17 mouse cellular contexts compared by ENCODE assay signal in the genomic region with DNA sequence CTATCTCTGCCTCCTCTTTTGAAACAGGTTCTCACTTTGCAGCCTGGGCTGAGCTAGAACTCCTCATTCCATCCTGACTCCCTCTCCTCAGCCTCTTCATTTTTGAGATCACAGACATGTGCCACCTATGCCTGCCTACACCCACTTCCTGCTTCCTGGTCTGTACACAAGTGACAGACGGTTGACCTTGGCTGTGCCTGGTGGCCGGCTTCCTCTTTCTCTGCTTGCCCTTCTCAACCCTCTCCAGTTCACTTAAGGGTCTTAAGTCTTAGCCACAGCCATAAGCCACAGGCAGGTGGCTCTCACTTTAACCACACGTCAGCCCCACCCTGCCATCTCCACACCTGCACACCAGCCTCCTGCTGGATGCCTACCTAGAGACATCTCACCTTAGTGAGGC. TPM values are rescaled to one million over a fixed set of nuclear protein-coding genes. Genes with fewer than 3 reads are reported as not detected.
DNase-seq lines count a peak whose midpoint lies in the region; ATAC-seq and TF ChIP-seq lines count a peak whose summit lies in the region.
"Had no signal": no experiment of that assay in that cellular context is flagged by ENCODE, and none has a peak within 500 bp of the region (broad histone marks: within the 10 kb centered on the region; RNA-seq: fewer than 3 reads in every experiment).

No protein-coding gene starts in this region.

- peaks cover 24% of the 10 kb centered on the region for H3K4me1 ChIP-seq in thymus, adult 2 months (replicated peaks; ENCODE audit: control insufficient read depth, insufficient read depth, low read length)
- H3K4me1 ChIP-seq: embryonic facial prominence, embryonic 12.5 days; forebrain, embryonic 13.5 days; limb, embryonic 12.5 days; midbrain, embryonic 10.5 days had no signal

- peak; percentile 27 for DNase-seq in thymus, adult 2 months
- no peak for DNase-seq in adipocyte (ENCODE audit: low spot score)
- no peak for DNase-seq in adrenal gland, adult 18-20 months (ENCODE audit: low spot score in 2 of 2)
- no peak for DNase-seq in gastrocnemius, postnatal 36 days
- DNase-seq: adrenal gland, adult 2 months; cerebellum, adult 18-20 months; heart, postnatal 36 days; right cerebral cortex, postnatal 25 days had no signal

- no peak for TF ChIP-seq CTCF in thymus, adult 2 months (IDR thresholded peaks at IDR 0.05; ENCODE audit: borderline replicate concordance, control insufficient read depth, extremely low read depth, insufficient read depth, low read length, poor library complexity)

- 8% methylated on average over 3 of the region's 3 CpGs for WGBS in macrophage (ENCODE audit: missing documents)
- 5% methylated on average over 3 of the region's 3 CpGs for WGBS in thymus, adult 2 months

- TF ChIP-seq POLR2A in thymus, adult 2 months (IDR thresholded peaks at IDR 0.05; ENCODE audit: control insufficient read depth, extremely low read depth, insufficient read depth, low read length, poor library complexity): no peak

- ATAC-seq in CD4-positive, CD25-positive, alpha-beta regulatory T cell, adult 4 months: peak; percentile 46
- peak; percentile 33 for ATAC-seq in granulocyte monocyte progenitor cell, adult 5-6 weeks (replicated peaks; ENCODE audit: poor library complexity, severe bottlenecking)
- ATAC-seq: forebrain, embryonic 13.5 days had no signal

- peaks cover 73% of the 10 kb centered on the region for H3K79me2 ChIP-seq in macrophage (ENCODE audit: inconsistent target)

- intact Hi-C loops in gastrocnemius, postnatal 36 days (cut with DNase I): no loop called here

- H3K36me3 ChIP-seq in macrophage (ENCODE audit: inconsistent target): peaks cover 35% of the 10 kb centered on the region
- no peaks in the 10 kb centered on the region for H3K36me3 ChIP-seq in thymus, adult 2 months (ENCODE audit: control insufficient read depth, insufficient read depth, low read length)
- H3K36me3 ChIP-seq: embryonic facial prominence, embryonic 12.5 days; limb, embryonic 12.5 days; midbrain, embryonic 10.5 days had no signal

- H3K27me3 ChIP-seq in thymus, adult 2 months (ENCODE audit: control insufficient read depth, insufficient read depth, low read length): no peaks in the 10 kb centered on the region
- H3K27me3 ChIP-seq: forebrain, embryonic 13.5 days had no signal

- peak overlapping the region; percentile 96 for H3K27ac ChIP-seq in macrophage
- H3K27ac ChIP-seq in thymus, adult 2 months (ENCODE audit: control insufficient read depth, insufficient read depth, low read length): no peak overlapping the region
- H3K27ac ChIP-seq: embryonic facial prominence, embryonic 12.5 days; forebrain, embryonic 13.5 days; limb, embryonic 12.5 days; midbrain, embryonic 10.5 days had no signal

- H3K4me3 ChIP-seq in macrophage (ENCODE audit: inconsistent target): no peak overlapping the region
- no peak overlapping the region for H3K4me3 ChIP-seq in thymus, adult 2 months (ENCODE audit: control insufficient read depth, insufficient read depth, low read length)
- H3K4me3 ChIP-seq: embryonic facial prominence, embryonic 12.5 days; forebrain, embryonic 13.5 days; limb, embryonic 12.5 days; midbrain, embryonic 10.5 days had no signal

RNA-seq across cellular contexts. Expression of gene Ncf4, which starts 3.8 kb away (rescaled TPM):
- 100 to 1,000 TPM; 175 to 188 TPM for polyA plus RNA-seq in CD4-positive, CD25-positive, alpha-beta regulatory T cell, adult 4 months (2017; shearing (Covaris generic))
- 122 and 173 TPM in 2 replicates for total RNA-seq in granulocyte monocyte progenitor cell, adult 5-6 weeks (2014; fragmentation: Nextera tagmentation)
- 73.5 and 77.6 TPM in 2 replicates for total RNA-seq in granulocyte monocyte progenitor cell, adult 5-6 weeks (2017)
- 100 to 1,000 TPM; 207 to 676 (median 348) TPM for total RNA-seq in macrophage (2018; cell fraction: chromatin; rRNA removed)
- 100 to 1,000 TPM in 22 of 26 experiments, 10 to 100 TPM in 4; 86.5 to 237 (median 140) TPM for total RNA-seq in macrophage (2018; cell fraction: cytosol; rRNA removed)
- 100 to 1,000 TPM; 191 to 475 (median 284) TPM for total RNA-seq in macrophage (2018; cell fraction: nucleus; rRNA removed)
- polyA plus RNA-seq in macrophage (2018): 91.7 to 151 TPM (median 136 TPM) in 3 replicates
- 17.6 and 27.9 TPM in 2 replicates for polyA plus RNA-seq in thymus, adult 2 months (2012; rRNA removed)
- total RNA-seq in adrenal gland, adult 18-20 months (2021): 1 to 10 TPM; 3.3 to 3.6 TPM
- 1 to 10 TPM in 1 of 2 experiments, under 1 TPM in 1; 0.91 to 1.2 TPM for total RNA-seq in gastrocnemius, postnatal 36 days (2021)

RNA-seq across cellular contexts. Expression of gene Pvalb, which starts 42.2 kb away (rescaled TPM):
- polyA plus RNA-seq in CD4-positive, CD25-positive, alpha-beta regulatory T cell, adult 4 months (2017; shearing (Covaris generic)): not detected
- total RNA-seq in granulocyte monocyte progenitor cell, adult 5-6 weeks (2014; fragmentation: Nextera tagmentation): not detected in 2 replicates
- not detected in 2 replicates for total RNA-seq in granulocyte monocyte progenitor cell, adult 5-6 weeks (2017)
- not detected for total RNA-seq in macrophage (2018; cell fraction: chromatin; rRNA removed)
- not detected for total RNA-seq in macrophage (2018; cell fraction: cytosol; rRNA removed)
- not detected for total RNA-seq in macrophage (2018; cell fraction: nucleus; rRNA removed)
- not detected in 3 replicates for polyA plus RNA-seq in macrophage (2018)
- polyA plus RNA-seq in thymus, adult 2 months (2012; rRNA removed): 0.37 and 0.71 TPM in 2 replicates
- 1 to 10 TPM in 1 of 2 experiments, not detected in 1; 1.7 TPM for total RNA-seq in adrenal gland, adult 18-20 months (2021)
- total RNA-seq in gastrocnemius, postnatal 36 days (2021): over 10,000 TPM; 16,417 to 20,637 TPM
- total RNA-seq: adrenal gland, adult 2 months had no signal
- polyA plus RNA-seq: adrenal gland, adult 2 months; forebrain, embryonic 13.5 days; kidney, embryonic 14.5 days; limb, embryonic 12.5 days; testis, adult 2 months had no signal

RNA-seq across cellular contexts. Expression of gene Csf2rb2, which starts 57.1 kb away (rescaled TPM):
- under 1 TPM in 1 of 2 experiments, not detected in 1; 0.12 TPM for polyA plus RNA-seq in CD4-positive, CD25-positive, alpha-beta regulatory T cell, adult 4 months (2017; shearing (Covaris generic))
- total RNA-seq in granulocyte monocyte progenitor cell, adult 5-6 weeks (2014; fragmentation: Nextera tagmentation): 7.8 and 10.7 TPM in 2 replicates
- total RNA-seq in granulocyte monocyte progenitor cell, adult 5-6 weeks (2017): 1.6 and 4.1 TPM in 2 replicates
- 100 to 1,000 TPM in 24 of 26 experiments, 10 to 100 TPM in 2; 93.7 to 377 (median 188) TPM for total RNA-seq in macrophage (2018; cell fraction: chromatin; rRNA removed)
- 100 to 1,000 TPM in 23 of 26 experiments, 10 to 100 TPM in 3; 89.9 to 261 (median 155) TPM for total RNA-seq in macrophage (2018; cell fraction: cytosol; rRNA removed)
- total RNA-seq in macrophage (2018; cell fraction: nucleus; rRNA removed): 100 to 1,000 TPM; 161 to 367 (median 204) TPM
- polyA plus RNA-seq in macrophage (2018): 77.0 to 225 TPM (median 156 TPM) in 3 replicates
- 17.2 and 19.9 TPM in 2 replicates for polyA plus RNA-seq in thymus, adult 2 months (2012; rRNA removed)
- total RNA-seq in adrenal gland, adult 18-20 months (2021): 1 to 10 TPM in 1 of 2 experiments, under 1 TPM in 1; 0.73 to 1.5 TPM
- under 1 TPM; 0.31 to 0.44 TPM for total RNA-seq in gastrocnemius, postnatal 36 days (2021)

Comparison
In these comparisons a context has a peak if more than half of its experiments do, and no peak if none do; other contexts are left out.
1. RNA of gene Ncf4, which starts 3.8 kb away (total RNA-seq): 73.5 to 173 TPM in granulocyte monocyte progenitor cell, adult 5-6 weeks; 3.3 to 3.6 TPM in adrenal gland, adult 18-20 months and 0.91 to 1.2 TPM in gastrocnemius, postnatal 36 days; every median in the first group is over 10 times any median in the second.
2. RNA of gene Pvalb, which starts 42.2 kb away (total RNA-seq): 16,417 to 20,637 TPM in gastrocnemius, postnatal 36 days; 1.7 TPM in adrenal gland, adult 18-20 months and not detected in granulocyte monocyte progenitor cell, adult 5-6 weeks; every median in the first group is over 1,000 times any median in the second.